Mouse (Mus musculus): Measurements from ENCODE around the gene Pde10a. TPM values are rescaled to one million over a fixed set of nuclear protein-coding genes. Genes with fewer than 3 reads are reported as not detected.

The Pde10a gene
- polyA plus RNA-seq, 1 experiment = 0.99 TPM

DNA sequence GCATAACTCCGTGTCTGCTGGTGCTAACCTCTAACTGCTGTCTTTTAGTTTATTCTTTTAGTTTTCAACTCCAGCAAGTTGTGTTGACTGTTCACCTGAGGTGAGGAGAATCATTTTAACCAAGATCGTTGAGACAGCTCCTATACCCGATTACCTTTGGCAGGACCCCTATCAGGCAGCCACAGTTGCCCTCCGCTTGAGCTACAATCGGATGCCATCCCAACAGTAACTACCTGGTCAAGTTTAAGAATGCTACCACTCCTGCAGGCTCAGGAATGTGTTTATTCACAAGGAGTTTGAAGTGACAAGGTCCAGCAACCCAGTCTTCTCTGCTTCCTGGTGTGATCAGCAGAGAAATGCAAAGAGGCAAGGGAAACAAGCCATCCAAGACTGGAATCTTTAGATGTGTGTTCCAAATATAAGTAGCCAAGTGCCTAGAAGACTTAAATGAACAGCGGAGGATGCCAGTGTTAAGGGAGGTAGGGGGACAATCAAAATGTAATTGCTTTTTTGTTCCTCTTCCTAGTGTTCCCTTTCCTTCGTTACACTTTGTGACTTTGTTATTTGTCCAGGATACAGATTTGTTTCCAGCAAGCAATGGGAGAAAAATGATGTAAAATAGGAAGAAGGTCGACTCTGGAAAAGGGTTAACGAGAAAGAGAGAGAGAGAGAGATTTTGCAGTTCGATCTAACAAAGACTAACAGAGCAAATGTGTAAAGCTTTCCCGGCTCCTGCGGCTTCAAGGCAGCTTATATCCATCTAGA, 273.5 kb downstream of the Pde10a start:
- no peak overlapping the region for H3K27ac ChIP-seq (replicated peaks; ENCODE audit: low read depth, low read length)
- H3K4me3 ChIP-seq (ENCODE audit: insufficient read depth, low read depth, low read length) = no peak overlapping the region
- H3K4me1 ChIP-seq (ENCODE audit: control insufficient read depth, insufficient read depth, insufficient read length, low read length) = no peaks in the 10 kb centered on the region; the same call in 1 of the 2 replicates

DNA sequence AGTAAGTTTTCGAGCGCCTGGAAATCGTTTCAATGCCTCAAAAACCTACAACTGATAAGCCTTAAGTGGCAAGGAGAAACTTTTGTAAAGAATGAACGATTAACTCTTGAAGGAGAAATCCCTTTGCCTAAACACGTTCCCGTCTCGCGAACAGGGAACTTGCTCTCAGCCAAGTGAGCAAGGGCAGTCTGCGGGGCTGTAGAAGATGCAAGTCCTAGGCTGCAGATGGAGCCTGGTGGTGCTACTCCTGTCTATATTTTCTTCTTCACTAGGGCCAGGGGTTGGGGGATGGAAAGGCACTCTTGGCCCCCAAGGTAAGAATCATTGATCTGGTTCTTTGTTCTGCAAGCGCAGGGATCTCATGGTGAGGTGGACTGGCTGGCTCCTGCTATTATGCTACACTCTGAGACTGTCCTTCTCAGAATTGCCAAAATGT, 274.1 kb downstream of the Pde10a start:
- no peak overlapping the region for H3K27ac ChIP-seq (replicated peaks; ENCODE audit: low read depth, low read length)
- H3K4me1 ChIP-seq (ENCODE audit: control insufficient read depth, insufficient read depth, insufficient read length, low read length) = no peaks in the 10 kb centered on the region; the same call in 1 of the 2 replicates
- no peak overlapping the region for H3K4me3 ChIP-seq (ENCODE audit: insufficient read depth, low read depth, low read length)

DNA sequence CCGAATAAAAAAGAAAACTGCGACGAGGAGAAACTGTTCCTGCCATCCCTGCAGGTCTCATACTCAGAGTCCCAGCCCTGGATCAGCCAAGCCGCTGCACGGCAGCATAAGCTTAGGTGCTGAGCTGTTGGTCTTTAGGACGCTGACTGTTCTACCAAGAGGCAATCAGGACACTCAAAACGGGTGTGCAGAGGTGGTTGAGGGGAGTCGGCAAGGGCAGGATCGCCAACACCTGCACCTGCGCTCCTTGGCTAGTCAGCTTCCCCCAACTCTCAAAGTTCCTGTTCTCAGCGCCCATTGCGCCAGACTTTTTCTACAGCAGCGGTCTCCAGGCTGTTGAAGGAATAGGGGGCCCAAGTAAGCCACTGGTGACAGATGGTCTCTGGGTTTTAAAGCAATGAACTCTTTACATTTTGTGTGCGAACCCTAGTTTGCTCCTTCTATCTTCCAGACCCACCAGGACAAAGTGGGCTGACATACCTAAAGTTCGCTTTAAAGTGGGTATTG, 274.8 kb downstream of the Pde10a start:
- H3K27ac ChIP-seq (replicated peaks; ENCODE audit: low read depth, low read length) = no peak overlapping the region
- H3K4me3 ChIP-seq (ENCODE audit: insufficient read depth, low read depth, low read length) = peak overlapping the region; percentile 76
- H3K4me1 ChIP-seq (ENCODE audit: control insufficient read depth, insufficient read depth, insufficient read length, low read length) = no peaks in the 10 kb centered on the region; the same call in 1 of the 2 replicates

DNA sequence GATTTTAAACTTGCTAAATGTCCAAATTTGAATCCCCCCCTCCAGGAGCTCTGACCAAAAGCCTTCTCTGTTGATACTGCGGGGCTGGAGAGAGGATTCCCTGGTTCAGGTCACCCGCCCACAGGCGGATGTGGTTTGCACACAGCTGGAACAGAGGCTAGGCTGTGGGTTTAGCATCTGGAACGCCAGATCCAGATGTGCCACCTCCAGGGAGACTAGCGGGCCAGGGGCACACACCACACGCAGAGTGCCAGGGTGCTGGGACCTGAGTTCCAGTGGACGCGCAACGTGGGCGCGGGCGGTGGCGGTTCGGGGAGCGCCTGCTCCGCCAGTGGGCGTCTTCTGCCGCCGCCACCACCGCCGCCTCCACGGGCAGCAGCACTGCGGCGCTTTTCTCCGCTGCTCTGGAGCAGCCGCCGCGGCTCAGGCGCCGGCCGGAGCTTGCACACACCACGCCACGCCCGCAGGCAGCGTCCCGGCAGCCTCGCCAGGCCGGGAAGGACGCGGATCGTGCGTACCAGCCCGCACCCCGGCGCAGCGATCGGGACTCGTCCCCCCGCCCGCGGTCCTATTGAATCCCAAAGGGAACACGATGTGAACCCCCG, 275.4 kb downstream of the Pde10a start:
- H3K4me1 ChIP-seq (ENCODE audit: control insufficient read depth, insufficient read depth, insufficient read length, low read length) = no peaks in the 10 kb centered on the region; the same call in 1 of the 2 replicates
- H3K27ac ChIP-seq (replicated peaks; ENCODE audit: low read depth, low read length) = no peak overlapping the region
- peak overlapping the region; percentile 76 for H3K4me3 ChIP-seq (ENCODE audit: insufficient read depth, low read depth, low read length)

DNA sequence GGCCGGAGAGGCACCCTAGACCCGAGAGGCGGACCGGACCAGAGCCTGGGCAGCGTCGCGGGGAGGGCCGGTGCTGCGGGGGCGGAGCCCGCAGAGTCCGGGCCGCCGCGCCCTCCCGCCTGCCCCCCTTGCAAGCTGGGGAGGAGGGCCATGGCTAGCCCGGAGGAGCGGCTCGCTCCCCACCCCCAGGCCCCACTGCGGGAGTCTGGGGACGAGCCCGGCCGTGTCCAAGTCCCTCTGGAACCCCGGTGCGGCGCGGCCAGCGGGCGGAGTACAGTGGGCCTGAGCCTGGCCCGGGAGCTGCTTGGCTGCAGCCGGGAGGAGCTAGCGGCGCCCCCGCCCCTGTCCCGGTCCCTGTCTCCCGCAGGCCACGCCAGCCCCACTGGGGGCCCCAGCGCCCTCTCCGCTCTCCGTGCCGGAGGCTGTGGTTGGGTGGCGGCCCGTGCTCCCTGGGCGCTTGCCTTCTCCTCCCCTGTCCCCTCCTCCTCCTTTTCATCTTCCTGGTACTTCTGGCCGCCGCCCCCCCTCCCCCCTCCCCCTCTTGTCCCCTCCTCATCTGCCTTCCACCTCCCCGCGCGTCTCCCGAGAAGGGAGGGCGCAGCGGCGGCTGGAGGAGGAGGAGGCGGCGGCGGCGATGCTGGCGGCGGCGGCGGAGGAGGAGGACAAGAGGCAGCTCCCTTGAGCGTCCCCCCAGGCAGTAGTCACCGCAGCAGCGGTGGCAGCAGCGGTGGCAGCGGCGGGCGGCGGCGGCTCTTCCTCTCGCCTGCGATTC, 276.1 kb downstream of the Pde10a start:
- Histone ChIP-seq H3K4me3 (ENCODE audit: insufficient read depth, low read depth, low read length) (peak overlapping the region; percentile 76), H3K4me1 (ENCODE audit: control insufficient read depth, insufficient read depth, insufficient read length, low read length) (no peaks in the 10 kb centered on the region; the same call in 1 of the 2 replicates), H3K27ac (replicated peaks; ENCODE audit: low read depth, low read length) (no peak overlapping the region)

DNA sequence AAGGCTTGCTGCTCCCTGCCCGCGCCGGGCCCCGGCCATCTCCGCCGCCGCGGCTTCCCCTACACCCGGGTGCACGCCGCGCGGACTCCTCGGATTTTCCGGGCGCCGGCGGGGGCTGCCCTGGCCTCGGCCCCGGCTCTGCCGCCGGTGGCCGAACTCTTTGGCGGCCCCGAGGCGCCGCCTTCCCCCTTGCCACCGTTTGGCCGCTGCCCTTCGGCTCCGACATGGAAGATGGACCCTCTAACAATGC, 276.6 kb downstream of the Pde10a start:
- Histone ChIP-seq H3K4me1 (ENCODE audit: control insufficient read depth, insufficient read depth, insufficient read length, low read length) (no peaks in the 10 kb centered on the region; the same call in 1 of the 2 replicates), H3K4me3 (ENCODE audit: insufficient read depth, low read depth, low read length) (peak overlapping the region; percentile 76), H3K27ac (replicated peaks; ENCODE audit: low read depth, low read length) (peak overlapping the region; percentile 34; the same call in 1 of the 2 replicates)

DNA sequence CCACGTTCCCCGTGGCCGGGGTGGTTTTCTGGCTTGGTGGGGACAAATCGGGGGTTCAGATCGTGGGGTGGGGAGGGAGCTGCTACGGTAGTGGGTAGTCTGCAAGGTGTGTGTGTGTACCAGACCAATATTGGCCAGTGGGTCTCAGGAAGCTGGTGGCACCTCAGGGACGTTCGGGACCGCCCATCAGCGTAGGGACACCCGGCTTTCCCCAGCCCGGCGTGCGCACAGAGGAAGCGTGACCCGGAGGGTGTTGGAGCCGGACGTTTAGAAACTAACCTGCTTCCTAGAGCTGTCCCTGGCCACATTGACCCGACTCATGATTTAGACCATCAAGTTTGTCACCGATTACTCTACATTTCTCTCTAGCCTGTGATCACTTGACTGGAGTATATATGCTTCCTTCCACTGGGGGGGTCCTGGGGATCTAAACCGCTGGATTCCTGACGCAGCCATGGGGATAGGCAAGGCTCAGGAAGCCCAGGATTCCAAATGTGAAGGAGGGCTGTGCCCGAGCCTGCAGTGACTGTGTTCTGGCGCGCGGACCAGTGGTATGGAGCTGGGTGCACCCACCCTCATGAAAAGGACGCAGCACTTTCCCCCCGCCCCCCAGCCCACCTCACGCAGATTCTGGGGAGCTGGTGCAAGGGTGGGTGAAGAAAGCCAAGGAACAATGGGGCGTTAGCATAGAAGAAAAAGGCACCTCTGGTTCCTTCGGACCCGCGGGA, 277.2 kb downstream of the Pde10a start:
- Histone ChIP-seq H3K27ac (replicated peaks; ENCODE audit: low read depth, low read length) (peak overlapping the region; percentile 34), H3K4me3 (ENCODE audit: insufficient read depth, low read depth, low read length) (peak overlapping the region; percentile 76), H3K4me1 (ENCODE audit: control insufficient read depth, insufficient read depth, insufficient read length, low read length) (no peaks in the 10 kb centered on the region; the same call in 1 of the 2 replicates)

DNA sequence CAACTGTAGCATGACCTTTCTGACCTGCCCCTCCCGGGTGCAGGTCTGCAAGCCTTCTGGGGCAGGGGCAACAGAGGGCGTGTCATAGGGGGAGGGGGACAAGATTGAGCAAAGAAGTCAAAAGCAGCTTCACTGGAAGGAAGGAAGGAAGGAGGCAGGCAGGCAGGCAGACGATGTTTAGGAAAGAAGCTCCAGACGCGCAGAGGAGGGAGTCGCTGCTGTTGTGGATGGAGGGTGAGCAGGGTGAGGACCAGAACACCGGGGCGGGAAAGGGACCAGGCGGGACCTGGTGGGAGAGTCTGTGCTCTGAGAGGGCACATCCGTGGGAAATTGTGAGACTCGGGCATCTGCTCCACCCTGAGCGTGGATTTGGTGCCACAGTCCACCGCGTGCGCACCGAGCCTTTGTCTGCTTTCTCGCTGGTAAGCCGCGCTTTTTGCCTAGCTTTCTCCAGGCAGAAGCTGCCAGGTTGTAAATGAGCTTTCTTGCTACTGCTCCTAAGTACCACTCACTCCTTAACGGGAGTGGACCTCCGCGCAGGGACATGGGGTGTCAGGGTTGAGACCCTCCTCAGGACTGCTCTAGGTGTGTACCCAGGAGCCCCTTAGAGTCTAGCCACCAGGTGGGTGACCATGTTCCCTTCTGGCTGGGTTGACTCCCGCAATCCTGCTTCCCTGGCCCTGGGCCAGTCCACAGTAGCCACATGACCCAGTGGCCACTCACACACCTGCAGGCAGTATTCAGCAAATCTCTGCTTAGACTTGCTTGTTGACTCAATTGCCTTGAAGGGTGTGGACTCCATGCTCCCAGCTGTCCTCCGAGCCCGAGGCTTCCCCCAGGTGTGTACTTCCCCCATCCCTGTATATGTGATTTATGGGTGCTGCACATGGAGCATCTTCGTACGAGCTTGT, 278.0 kb downstream of the Pde10a start:
- H3K4me3 ChIP-seq (ENCODE audit: insufficient read depth, low read depth, low read length) = peak overlapping the region; percentile 76
- no peaks in the 10 kb centered on the region; the same call in 1 of the 2 replicates for H3K4me1 ChIP-seq (ENCODE audit: control insufficient read depth, insufficient read depth, insufficient read length, low read length)
- no peak overlapping the region for H3K27ac ChIP-seq (replicated peaks; ENCODE audit: low read depth, low read length)

DNA sequence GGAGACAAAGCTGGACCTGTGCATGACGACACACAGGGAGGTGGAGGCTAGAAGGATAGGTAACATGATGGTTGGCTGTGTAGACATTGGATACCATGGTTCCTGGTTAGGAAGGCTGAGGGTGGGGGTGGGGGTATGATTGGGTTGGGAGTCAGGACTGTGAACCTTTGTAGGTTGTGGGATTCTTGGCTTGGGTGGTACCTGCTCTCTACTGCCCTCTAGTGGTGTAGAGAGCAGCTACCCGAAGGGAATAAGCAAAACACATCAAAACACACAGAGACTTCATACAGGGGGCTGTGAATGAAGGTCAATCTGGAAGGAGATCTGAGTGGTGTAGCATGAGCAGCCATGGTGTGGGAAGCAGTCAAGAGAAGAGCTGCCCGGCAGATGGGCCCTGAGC, 282.2 kb downstream of the Pde10a start:
- no peaks in the 10 kb centered on the region; the same call in 1 of the 2 replicates for H3K4me1 ChIP-seq (ENCODE audit: control insufficient read depth, insufficient read depth, insufficient read length, low read length)

DNA sequence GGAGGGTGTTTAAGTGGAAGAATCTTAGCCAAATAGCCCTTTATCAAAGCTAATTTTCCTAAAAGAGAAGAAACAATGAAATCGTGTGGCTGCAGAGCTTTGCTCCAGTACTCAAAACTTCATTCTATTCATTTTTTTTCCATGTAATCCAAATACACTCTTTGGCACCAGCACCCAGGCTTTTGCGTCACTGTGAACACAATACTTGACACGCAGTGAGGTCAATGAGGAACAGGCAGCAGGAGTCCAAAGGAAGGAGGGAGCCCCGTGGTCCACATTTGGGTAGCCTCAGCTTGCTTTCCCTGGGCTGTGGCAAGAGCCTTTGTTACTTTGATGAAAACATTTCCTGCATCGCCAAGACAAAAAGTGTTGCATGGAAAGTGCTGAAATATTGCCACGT, 284.6 kb downstream of the Pde10a start:
- no peak overlapping the region for H3K4me3 ChIP-seq (ENCODE audit: insufficient read depth, low read depth, low read length)
- H3K27ac ChIP-seq (replicated peaks; ENCODE audit: low read depth, low read length) = no peak overlapping the region
- H3K4me1 ChIP-seq (ENCODE audit: control insufficient read depth, insufficient read depth, insufficient read length, low read length) = peaks cover 6% of the 10 kb centered on the region; the same call in 1 of the 2 replicates

More for the DNA sequence above, 282.2 kb downstream of the Pde10a start:
- Histone ChIP-seq H3K27ac (replicated peaks; ENCODE audit: low read depth, low read length) (no peak overlapping the region), H3K4me3 (ENCODE audit: insufficient read depth, low read depth, low read length) (no peak overlapping the region)

DNA sequence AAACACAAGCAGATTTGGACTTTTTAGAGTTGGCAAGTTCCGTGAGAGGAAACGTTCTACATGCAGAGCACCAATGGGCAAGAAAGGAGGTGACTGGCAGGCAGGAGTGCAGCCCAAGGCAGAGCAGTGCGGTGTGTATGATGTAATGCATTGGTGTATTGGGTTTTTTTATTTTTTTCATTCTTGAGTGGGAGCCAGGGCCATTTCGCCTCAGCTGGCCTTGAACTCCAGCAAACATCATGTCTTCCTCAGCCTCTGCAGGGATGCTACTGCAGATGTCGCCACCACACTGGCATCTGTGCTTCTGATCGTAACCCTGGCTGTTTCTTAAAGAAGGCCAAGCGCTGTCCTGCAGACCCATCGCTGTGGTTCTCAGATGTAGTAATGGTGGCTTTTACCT, 285.0 kb downstream of the Pde10a start:
- Histone ChIP-seq H3K4me1 (ENCODE audit: control insufficient read depth, insufficient read depth, insufficient read length, low read length) (peaks cover 6% of the 10 kb centered on the region; the same call in 1 of the 2 replicates), H3K4me3 (ENCODE audit: insufficient read depth, low read depth, low read length) (no peak overlapping the region), H3K27ac (replicated peaks; ENCODE audit: low read depth, low read length) (no peak overlapping the region)

DNA sequence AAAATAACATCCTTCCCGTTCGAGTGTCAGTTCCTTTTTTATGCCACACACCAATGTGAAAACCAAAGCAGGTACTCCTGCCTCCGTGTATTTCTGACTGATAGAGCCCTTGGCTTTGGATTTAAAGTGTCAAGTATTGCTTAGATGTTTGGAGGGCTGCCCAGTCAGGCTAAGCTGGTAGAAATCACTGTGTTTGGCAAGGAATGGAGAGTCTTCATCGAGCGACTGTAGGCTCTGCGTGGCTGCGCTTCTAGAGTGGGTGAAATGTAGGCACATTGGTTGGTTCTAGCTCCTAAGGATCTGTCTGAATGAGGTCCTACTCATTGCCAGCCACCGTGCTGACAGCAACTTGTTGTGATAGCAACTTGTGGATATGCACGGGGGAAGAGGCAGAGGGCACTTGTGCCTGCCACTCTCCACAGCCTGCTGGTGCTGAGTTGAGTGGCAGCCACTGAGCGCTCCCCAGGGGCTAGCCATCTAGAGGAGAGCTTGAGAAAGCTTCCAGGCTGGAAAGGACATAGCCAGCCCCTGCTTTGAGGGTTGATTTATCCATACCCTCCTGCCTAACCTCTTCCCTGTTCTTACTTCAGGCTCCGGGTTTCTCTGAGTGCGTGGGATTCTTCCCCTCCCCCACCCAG, 287.2 kb downstream of the Pde10a start:
- Histone ChIP-seq H3K4me1 (ENCODE audit: control insufficient read depth, insufficient read depth, insufficient read length, low read length) (peaks cover 11% of the 10 kb centered on the region; the same call in 1 of the 2 replicates), H3K27ac (replicated peaks; ENCODE audit: low read depth, low read length) (no peak overlapping the region)

DNA sequence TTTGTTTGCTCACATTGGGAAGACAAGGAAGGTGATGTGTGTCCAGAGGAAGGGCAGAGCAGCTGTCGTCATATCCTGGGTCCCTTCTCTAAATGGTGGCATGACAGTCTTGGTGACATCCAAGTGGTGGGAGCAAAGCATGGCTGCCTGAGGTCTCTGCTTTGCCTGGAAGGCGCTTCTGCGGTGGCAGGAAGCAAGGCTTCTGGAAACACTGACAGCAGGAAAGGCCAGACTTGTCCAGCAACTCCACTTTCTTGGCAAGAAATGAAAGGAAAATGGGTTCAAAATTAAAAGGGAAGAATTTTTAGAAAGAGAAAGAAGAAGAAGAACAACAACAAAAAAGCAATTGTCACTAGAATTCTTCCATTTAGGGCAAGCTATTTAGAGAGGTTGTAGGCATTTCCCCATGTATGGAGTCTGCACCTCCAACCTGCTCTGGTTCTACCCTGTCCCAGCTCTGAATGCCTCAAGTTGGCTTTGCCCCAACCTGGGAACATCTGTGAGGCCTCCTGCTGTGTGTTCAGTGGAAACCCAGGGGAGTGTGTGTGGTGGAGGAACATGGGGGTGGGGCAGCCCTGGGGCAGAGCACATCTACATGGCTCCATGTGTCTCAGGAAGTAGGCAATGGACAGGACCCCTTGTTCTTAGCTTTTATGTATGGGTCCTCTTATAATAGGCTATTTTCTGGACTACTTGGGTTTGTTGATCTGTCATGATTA, 288.8 kb downstream of the Pde10a start:
- no peak overlapping the region for H3K27ac ChIP-seq (replicated peaks; ENCODE audit: low read depth, low read length)
- no peak overlapping the region for H3K4me3 ChIP-seq (ENCODE audit: insufficient read depth, low read depth, low read length)
- H3K4me1 ChIP-seq (ENCODE audit: control insufficient read depth, insufficient read depth, insufficient read length, low read length) = peaks cover 11% of the 10 kb centered on the region; the same call in 1 of the 2 replicates

More for the DNA sequence above, 287.2 kb downstream of the Pde10a start:
- H3K4me3 ChIP-seq (ENCODE audit: insufficient read depth, low read depth, low read length) = no peak overlapping the region

Data from brown adipose tissue, adult 24 weeks (tissue).